Mouse (Mus musculus) telencephalon, adult 2 months (tissue): Measurements from ENCODE around the gene Tepsin.

Experiments used
- DNase-seq: peaks from one replicate; pipeline ENCODE4 v3.0.0-alpha.2; 2011; ENCODE audit warnings: low read depth, low spot score

Tepsin gene

DNA sequence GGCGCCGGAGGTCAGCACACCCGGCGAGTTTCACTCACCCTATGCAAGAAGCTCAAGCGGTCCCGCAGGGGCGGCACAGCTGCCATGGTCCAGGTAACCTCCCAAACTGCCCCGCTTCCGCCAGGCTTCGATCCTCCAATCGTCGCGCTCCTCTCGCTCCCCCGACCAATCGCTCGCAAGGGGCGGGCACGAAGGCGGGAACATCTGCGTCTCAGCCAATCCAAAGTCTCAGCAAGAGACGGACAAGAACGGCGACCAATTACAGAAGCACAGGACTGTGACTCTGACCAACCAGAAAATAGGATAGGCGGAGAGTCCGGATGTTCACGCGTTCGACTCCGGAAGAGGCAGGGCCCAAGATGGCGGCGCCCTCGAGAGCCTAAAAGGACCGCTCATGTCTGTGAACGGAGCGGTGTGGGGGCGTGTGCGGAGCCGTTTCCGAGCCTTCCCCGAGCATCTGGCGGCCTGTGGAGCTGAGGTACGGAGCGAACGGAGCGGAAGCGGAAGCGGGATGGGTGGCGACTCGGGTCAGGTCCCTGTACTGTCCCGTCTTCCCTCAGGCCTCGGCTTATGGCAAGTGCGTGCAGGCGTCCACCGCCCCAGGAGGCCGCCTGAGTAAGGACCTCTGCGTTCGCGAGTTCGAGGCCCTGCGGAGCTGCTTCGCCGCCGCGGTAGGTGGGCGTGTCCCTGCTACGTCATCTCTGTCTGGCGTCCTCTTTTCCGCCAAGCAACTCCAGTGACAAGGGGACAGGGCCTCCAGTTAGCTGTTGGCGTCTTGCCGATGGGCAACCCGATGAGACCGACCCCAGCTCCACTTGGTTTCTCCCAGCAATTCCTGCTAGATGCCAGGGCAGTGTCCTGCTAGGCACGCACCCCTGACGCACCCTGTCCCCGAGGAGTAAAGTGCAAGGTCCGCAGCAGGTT is at the start of gene Tepsin, which contains the start of gene Ndufaf8:
Tepsin (minus strand) TSS at position 144 of the 924 bp plus-strand sequence.
Ndufaf8 (plus strand) TSS at position 341 of the 924 bp plus-strand sequence.
- DNase-seq = peak; percentile 99

- DNase-seq = no peak
These were observed 45.4 kb upstream of the Tepsin start for GRCm38 (mm10) chr11:120143708-120144497.

- DNase-seq = peak; percentile 46
These were observed 44.1 kb upstream of the Tepsin start for GRCm38 (mm10) chr11:120142601-120143051.

- DNase-seq = no peak
These were observed 41.7 kb upstream of the Tepsin start for GRCm38 (mm10) chr11:120140255-120140654.

DNA sequence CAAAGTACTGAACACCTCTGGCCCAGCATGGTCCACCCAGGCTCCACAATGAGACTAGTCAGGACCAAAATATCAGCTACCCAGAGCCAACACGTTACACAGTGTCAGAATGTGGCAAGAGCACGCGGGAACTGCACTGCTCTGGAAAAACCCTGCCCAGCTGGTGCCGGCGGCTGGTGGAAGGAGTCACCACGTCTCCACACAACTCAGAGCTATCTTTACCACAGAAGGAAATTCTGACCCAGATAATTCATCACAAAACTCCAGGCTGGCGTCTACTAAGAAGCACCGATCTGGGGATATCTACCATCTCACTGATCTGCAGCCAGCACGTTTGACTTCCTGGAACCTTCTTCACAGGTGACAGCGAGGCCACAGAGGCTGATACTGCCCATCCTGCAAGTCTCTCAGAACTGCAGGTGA is 40.8 kb upstream of the Tepsin start:
- DNase-seq = peak; percentile 54

- DNase-seq = no peak
These were observed 39.1 kb upstream of the Tepsin start for GRCm38 (mm10) chr11:120137625-120138004.

DNA sequence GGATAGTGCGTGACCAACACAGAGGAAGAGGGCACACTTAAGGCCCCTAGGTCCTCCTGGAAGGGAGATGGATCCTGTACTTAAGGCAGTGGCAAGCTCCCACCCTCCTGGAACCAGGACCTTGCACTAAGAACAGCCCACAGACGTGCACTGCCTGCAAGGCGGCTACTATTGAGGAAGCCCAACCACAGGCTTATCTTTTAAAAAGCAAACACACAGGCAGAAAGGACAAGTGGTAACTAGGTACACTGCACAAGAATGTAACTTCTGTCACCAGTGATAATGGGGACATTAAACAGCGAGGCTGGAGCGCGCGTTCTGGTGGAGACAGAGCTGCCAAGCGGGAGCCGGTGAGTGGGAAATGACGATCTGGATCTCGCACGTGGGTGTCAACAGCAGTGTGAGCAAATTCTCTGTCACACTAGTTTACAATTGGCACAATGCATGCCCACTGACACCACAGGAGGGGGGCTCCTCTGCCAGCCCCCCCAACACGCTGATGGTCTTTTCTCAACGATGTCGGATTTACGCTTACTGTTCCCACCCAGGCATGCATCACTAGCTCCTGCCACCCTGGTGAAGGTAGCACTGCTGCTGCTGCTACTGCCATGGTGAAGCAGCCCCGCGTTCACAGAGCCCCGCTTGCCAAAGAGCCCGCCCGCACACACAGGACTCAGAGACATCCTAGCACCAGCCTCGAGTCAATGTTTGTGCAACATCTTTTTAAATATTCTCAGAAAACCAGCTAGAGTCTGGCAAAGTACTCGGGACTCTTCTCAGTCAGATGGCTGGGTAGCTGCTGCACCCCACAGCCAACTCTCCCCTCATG is 38.5 kb upstream of the Tepsin start:
- DNase-seq = peak; percentile 80

- DNase-seq = no peak
These were observed 37.7 kb upstream of the Tepsin start for GRCm38 (mm10) chr11:120136195-120136594.

DNA sequence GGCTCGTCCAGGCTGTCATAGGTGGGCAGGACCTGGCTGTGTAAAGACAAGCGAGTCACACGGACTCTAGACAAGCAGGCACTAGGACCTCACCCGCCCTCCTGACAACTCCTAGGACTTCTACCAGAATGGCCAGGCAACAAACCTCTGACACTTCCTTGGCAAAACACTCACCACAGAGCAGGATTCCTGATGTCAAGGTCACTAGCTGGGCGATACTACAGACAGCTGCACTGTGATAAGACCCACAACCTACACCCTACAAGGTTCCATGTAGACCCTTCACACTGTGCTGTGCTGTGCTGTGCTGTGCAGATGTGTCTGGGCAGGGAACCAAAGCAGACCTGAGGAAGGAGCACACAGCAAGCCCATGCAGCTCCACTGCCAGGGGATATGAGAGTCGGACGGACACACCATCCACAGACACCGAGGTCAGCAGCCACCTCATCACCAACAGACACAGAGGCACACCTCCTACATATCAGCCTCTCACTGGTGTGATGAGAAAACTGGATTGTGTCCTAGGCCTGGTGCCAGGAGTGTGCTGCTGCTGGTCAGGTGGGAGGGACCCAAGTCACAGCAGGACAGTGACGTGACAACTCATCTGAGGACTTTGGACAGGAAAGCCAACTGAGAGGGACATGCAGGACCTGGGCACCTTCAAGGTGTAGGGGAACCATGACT is 36.5 kb upstream of the Tepsin start:
- no peak for DNase-seq

GRCm38 (mm10) chr11:120134148-120134547 is 35.6 kb upstream of the Tepsin start:
- DNase-seq = no peak

GRCm38 (mm10) chr11:120129281-120129680 is 30.8 kb upstream of the Tepsin start:
- DNase-seq = no peak

GRCm38 (mm10) chr11:120126845-120127244 is 28.3 kb upstream of the Tepsin start:
- DNase-seq = no peak

- DNase-seq = no peak
These were observed 23.6 kb upstream of the Tepsin start for GRCm38 (mm10) chr11:120122126-120122525.

DNA sequence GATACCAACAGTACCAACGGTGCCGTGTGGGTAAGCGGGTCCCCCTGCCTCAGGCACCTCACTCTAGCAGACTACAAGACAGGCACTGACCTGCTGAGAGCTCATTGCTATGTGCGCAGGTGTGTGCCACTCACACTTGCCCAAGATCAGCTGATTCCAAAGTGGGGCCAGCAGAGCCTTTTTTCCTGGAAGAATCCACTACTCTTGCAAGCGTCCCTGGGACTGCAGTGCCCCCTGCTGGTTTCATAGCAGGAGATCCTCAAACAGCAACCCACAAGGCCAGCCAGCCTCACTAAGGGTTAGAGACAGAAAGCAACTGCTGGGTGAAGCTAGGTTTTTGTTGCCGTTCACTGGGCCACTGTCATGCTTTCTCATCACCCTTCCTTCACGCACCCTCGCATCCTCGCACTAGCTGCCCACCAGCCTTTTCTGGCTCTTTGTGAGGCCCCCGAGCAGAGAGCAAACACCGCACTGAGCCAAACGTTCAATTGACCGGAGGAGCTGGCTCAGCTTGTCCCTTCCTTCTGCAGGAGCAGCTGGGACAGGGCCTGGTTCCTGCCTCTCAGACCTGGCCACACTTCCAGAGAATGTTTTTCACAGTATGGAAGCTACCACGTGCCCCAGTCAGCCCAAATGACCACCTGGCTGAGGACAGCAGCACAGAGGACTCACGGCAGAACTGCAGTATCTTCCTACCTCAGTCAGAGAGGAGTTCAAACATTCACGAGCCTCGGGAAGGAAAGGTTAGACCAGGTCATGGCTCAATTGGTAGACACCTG is 22.3 kb upstream of the Tepsin start:
- DNase-seq = peak; percentile 35

- DNase-seq = no peak
These were observed 21.5 kb upstream of the Tepsin start for GRCm38 (mm10) chr11:120119936-120120541.

DNA sequence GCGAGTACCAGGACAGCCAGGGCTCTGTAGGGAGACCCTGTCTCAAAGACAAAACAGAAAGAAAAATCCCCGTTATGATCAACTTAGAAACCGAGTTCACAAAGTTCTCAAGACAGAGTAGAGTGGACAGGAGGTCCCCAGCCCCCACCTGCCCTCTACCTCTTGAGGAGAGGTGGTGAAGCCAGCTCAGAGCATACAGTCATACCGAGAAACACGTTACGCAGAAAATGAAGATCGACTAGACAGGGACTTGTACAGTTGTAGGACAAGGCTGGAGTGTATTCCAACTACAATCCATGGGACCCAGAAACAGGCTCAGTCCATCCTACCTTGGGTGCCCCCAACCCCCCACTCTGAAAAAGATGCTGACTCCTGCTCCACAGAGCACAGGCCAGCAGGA is 20.6 kb upstream of the Tepsin start:
- DNase-seq = no peak

DNA sequence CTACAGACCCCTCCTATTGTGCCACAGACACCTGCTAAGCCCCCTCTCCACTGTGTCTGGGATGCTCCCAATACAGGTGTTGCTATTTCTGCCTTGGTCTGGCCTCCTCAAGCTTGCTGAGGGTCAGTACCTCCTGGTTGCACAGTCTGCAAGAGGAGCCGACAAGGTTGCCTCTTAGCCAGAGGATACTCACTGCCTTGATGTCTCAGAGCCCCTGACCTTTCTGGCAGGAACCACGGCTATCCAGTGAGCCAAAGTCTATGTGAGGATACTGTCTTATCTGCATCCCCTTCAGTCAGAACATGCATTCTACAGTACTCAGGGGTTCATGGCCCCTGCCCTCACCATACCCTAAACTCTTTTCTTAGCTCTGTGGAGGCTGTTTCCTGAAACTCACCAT is 19.1 kb upstream of the Tepsin start:
- DNase-seq = no peak

DNA sequence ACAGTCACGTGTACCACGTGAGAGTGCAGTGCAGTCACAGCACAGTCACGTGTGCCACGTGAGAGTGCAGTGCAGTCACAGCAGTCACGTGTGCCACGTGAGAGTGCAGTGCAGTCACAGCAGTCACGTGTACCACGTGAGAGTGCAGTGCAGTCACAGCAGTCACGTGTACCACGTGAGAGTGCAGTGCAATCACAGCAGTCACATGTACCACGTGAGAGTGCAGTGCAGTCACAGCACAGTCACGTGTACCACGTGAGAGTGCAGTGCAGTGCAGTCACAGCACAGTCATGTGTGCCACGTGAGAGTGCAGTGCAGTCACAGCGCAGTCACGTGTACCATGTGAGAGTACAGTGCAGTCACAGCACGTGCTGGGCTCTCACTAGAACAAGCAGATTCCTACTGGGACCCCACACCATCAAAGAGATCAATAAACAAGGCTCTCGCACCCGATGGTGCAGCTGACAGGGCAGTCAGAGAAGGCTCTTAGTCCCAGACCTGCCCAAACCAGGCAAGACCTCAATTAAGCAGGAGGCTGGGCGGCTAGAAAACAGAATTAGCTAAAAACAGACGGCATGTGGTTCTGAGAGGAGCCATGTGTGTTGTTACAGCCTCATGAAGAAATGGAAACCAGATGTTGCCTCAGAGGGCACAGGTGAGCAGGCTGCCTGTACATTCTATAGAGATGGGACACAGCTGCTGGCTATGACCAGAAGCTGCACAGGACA is 16.1 kb upstream of the Tepsin start:
- DNase-seq = no peak

- no peak for DNase-seq
These were observed 13.6 kb upstream of the Tepsin start for GRCm38 (mm10) chr11:120112136-120112535.
